Mouse (Mus musculus) left cerebral cortex, postnatal 4 days (tissue): ENCODE results near the gene Tmem132c. TPM values are rescaled to one million over a fixed set of nuclear protein-coding genes. Genes with fewer than 3 reads are reported as not detected.

Experiments used
- DNase-seq: peaks from one replicate; pipeline ENCODE4 v3.0.0-alpha.2; 2022
- intact Hi-C: fragments of 180-260 bp; cut with DNase I; formaldehyde crosslinking; loops from one replicate; pipeline ENCODE4 v1.15.1; 2025
- total RNA-seq, 2 experiments: library from RNA; stranded (reverse); gene quantifications; 2 replicates each; pipeline ENCODE4 v1.2.3; 2021

The Tmem132c gene
- total RNA-seq, 2 experiments from 2014 or later: 10.4 to 11.6 TPM

DNA sequence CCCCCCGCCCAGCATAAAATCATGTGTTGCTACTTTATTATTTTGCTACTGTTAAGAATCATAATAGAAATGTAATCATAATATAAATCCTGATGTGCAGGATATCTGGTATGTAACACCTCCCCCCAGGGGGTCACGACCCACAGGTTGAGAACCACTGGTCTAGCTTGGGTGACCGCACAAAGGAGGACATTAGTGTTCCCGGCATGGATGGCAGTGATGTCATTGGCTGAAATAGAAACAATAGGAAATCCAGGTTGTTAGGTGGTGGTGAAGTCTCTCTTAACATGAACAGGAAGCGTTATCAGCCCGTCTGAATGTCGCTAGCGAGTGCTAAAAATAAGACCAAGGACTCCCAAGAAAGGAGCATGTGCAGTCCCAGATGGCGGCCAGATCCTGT is 155.3 kb downstream of the Tmem132c start:
- intact Hi-C loops: no loop called here

DNA sequence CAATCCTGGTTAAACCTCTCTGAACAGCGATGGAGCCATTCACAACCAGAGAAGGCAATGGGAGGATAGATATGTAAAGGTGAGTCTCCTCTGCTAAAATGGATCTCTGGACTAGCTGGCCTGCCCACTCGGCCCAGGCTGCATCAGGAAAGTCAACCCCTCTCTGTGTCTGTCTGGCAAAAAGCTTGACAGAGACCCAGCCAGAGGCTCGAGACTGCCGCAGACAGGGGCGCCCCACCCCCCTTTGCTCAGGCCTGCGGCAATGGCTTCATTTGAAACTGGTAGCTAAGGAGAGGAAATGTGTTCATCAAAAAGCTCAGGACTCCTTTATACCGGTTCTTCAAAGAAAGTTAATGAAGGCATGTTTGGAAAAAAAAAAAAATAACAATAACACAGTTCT is 156.4 kb downstream of the Tmem132c start:
- intact Hi-C loops: no loop called here

More for the DNA sequence above, 155.3 kb downstream of the Tmem132c start:
- no peak for DNase-seq

DNA sequence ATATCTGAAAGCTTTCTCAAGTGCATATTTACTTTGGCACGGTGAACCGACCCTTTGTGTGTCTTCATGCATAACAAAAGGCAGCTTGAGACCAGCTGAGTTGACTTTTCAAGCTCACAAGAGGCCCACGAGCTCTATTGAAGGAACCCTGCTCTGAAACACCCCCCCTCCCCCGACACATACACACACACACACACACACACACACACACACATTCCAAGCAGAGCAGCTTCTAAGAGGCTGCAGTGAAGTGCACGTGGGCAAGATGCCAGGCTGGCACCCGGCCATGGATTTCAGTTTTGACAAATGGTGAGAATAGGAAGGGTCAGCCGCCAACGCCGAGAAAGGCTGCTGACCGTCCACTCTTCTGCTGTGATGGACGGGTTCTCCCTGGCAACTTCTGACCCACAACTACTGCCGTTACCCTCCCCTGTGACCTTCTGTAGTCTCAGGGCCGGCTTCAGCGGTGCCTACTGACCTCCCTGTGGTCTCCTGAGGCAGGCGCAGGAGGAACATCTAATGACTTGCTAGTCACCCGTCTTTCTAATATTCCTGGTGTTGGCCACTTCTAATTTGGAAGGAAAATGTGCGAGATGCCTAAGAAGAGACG is 163.9 kb downstream of the Tmem132c start:
- peak; percentile 97 for DNase-seq
- intact Hi-C loops: no loop called here

More for the DNA sequence above, 156.4 kb downstream of the Tmem132c start:
- DNase-seq: no peak

DNA sequence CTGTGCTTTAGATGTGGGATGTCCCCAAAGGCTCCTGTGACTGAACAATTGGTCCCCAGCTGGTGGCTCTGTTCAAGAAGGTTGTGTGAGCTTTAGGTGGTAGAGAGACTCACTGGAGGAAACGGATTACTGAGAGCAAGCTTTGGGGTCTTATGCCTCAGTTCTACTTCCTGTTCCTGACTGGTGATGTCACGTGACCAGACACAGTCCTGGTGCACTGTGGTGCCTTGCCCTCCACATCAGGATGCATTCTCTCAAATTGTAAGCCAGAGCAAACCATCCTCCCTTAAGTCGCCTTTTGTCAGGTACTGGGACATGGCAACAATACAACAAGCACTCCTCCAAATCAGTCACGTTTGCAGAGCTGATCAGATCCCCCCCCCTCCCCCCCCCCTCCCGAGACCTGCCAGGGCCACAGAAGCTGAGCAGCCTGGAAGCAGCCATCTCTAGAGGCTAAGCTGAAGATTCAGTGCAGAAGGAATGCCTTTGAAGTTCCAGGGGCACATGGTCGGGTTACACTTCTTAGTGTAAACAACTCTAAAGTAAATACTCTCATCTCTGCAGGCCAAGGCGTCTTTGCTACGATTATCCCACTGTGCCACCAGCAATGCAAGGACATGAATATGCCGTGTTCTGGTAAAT is 164.5 kb downstream of the Tmem132c start:
- intact Hi-C loops: no loop called here
- DNase-seq: no peak

DNA sequence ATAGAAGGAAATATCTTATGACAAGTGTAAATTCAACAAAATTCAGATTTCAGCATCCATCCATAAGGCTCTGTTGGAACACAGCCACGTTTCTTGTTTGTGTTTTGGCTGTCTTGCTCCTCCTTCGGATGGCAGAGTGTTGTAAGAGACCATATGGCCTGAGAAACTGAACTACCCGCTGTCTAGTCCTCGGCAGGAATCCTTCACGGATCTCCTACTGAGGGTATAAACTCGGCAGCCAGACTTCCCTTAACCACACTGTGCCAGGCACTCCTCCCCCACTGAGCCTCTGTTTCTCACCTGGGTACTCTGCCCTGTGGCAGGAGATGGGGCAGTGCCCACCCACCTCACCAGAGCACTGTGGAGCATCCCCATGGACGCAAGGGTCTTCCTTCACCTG is 174.9 kb downstream of the Tmem132c start:
- intact Hi-C loops: no loop called here
- no peak for DNase-seq

DNA sequence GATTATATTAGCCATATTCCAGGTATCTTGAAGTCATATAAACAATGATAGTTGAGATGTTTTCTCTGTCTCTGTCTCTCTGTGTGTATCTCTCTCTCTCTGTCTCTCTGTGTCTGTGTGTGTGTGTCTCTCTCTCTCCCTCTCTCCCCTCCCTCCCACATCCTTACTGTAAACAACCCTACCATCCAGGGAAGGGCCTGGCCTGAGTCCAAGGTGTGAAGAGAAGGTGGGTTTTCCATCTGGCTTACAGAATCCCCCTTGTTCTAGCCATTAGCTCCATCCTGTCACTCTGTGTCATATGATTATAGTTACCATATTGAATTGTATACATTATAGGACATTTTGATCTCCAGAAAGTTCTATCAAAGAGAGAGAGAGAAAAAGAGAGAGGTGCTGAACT is 182.3 kb downstream of the Tmem132c start:
- peak; percentile 44 for DNase-seq
- intact Hi-C loops: no loop called here

DNA sequence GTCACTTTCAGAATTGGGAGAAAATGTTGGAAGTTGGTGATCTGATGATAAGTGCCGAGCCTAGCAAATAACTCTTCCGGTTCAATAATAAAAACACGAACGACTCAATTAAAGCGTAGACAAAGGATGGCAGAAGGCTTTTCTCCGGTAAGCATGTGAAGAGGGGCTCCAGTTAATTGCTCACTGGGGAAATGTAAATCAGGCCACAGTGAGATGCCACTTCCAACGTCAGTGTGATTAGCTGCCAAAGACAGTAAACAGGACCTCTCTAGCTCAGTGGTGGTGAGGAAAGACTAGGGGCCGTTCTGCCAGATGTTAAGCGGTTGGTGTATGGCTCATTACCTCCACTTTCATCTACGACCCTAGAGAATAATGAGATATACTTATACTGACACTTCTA is 187.5 kb downstream of the Tmem132c start:
- intact Hi-C loops: no loop called here

DNA sequence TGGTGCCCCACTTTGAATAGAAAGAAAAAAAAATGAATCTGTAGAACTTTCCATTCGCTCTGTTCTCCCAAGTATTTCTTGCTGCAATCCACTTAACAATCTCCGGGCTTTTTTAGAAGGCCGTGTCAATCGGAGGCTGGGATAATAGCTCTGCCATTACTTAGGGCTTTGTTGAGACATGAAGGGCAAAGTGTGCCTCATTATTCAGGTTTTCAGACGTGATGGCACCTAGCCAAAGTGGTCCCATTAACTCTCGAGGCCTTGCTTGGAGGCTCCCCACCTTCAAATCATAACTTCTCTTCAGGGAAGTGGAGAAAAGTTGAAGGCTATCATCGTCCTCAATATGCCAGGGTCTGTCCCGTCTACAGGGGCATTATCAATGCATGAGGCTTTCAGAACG is 190.0 kb downstream of the Tmem132c start:
- DNase-seq: no peak
- intact Hi-C loops: no loop called here

More for the DNA sequence above, 187.5 kb downstream of the Tmem132c start:
- no peak for DNase-seq

DNA sequence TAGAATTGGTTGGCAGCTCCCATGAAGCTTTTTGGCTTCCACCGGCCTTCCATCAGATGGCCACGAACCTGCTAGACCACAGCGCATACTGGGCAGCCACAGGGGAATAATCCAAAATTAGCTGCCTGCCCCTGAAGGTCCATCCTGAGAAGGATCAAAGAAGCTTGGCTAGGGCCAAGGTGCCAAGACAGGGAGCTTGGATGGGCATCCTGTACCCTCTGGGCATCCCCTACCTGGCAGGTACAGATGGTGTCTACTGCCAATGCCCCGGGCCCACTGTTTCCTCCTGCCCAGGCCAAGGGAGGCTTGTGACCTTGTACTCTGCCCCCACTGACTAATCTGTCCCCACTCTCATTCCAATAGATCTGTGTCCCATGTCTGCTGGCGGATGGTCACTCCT is 195.2 kb downstream of the Tmem132c start:
- intact Hi-C loops: no loop called here

DNA sequence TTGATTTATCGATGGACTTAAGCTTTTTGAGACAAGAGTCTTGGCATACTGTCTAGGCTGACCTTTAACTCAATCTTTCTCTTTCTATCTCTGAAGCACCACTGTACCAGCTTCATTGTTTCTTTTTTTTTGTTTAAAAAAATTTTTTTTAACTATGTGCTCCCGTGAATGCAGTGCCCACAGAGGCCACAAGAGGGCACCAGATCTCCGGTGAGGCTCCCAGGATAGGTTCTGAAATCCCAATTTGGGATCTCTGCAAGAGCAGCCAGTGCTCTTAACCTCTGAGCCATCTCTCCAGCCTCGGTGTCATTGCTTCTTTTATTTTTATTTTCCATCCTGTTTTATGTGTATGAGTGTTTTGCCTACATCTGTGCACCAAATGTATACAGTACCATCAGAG is 197.0 kb downstream of the Tmem132c start:
- intact Hi-C loops: no loop called here
- DNase-seq: no peak

More for the DNA sequence above, 195.2 kb downstream of the Tmem132c start:
- DNase-seq: peak; percentile 43

DNA sequence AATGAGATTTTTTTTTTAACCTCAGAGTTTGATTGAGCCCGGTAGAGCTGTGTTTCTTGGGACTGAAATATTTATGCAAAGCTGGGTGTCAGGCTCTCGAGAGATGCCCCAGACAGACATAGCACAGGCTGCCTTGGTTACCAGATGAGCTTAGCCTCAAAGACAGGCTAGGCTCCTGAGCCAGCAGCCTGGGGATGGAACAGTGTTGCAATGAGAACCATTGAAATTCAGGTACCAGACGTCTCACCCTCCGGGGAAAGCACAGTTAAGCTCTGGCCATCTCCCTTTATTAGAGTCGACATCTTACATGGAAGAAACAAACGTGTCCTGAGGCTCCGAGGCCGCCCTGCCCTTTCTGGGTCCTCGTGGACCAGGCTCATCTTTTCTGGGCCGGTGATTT is 200.4 kb downstream of the Tmem132c start:
- DNase-seq: no peak
- intact Hi-C loops: no loop called here

DNA sequence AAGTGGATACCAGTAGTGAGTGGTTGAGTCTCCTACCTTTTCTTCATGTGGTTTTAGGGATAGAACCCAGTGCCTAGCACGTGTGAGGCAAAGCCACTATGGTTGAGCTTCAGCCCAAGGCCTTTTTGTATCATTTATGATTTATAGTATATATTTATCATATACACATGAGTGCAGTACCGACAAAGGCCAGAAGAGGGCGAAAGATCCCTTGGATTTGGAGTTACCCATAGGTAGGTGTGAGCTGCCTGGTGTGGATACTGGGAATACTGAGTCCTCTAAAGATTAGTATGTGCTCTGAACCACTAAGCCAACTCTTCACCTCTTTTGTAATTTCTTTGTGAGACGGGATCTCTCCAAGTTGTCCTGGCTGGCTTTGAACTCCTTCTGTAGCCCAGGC is 212.0 kb downstream of the Tmem132c start:
- intact Hi-C loops: no loop called here
- peak; percentile 53 for DNase-seq

DNA sequence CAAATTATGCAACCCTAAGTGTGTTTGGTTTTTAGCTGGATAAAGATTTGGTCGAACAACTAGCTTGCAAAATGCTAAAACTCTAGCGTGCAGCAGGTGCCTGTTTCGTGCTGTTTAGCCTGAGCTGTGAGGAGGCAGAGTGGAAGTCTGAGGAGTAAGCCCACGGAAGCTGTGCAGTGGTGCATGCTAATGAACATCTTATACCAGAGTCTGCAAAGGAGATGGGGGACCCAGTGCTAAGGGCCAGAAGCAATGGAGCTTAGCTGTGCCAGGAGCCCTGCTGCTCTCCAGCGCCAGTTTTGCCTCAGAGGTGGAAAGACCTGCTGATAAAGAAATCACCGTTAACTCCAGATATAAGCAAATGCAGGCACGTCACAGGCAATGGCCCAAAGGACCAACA is 212.5 kb downstream of the Tmem132c start:
- intact Hi-C loops: no loop called here
- DNase-seq: no peak

DNA sequence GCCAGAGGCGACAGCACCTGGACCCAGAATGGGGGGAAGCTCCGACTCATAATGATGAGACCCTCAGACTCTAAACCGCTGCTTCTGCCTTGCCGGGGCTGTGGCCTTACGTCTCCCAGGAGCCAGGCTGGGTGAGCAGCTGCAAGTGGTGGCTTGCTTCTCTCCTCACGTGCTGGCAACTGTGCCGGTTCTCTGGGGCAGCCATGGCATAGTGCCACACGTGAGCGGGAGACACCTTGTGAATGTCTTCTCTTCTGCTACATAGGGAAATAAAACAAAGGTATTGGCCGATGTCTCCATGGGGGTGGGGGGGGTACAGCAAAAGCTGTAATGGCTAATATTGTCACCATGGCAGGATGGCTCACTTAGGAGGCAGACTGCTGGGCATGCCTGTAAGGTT is 214.5 kb downstream of the Tmem132c start:
- DNase-seq: peak; percentile 14
- intact Hi-C loops: no loop called here

DNA sequence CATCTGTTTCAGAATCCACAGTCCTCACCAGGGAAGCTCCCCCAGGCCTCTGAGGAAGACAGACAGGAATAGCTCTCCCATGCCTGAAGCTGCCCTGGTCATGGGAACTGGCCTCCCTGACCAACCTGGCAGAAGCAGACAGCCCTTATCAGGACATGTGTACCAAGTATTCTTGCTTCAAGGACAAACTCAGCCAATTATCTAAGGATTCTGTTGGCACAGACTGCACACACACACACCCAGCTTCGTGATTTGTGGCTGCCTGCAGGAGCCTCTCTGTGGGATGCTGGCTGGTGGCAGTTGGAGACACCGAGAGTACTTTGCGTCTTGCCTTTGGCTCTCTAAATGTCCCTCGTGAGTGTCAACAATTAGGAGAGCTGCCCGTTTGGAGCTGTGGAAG is 226.5 kb downstream of the Tmem132c start:
- intact Hi-C loops: no loop called here
- no peak for DNase-seq

DNA sequence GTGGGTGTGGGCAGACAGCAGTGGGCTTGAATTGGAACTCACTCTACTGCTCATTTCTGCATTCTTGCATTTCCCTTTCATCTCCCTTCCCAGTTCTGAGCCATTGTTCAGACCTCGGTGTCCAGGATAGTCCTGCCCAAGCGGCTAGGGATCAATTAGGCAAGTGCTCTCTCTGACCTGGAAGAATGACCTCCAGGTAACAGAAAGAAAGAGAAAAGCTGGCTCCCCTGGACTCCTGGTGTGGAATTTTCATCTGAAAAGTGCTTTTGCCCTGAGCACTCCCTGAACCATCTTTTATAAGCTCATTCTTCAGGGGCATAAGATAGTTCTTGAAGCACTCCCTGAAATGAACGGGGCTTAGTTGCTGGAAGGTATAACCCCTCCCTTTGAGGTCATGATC is 228.7 kb downstream of the Tmem132c start:
- intact Hi-C loops: no loop called here
- DNase-seq: no peak

DNA sequence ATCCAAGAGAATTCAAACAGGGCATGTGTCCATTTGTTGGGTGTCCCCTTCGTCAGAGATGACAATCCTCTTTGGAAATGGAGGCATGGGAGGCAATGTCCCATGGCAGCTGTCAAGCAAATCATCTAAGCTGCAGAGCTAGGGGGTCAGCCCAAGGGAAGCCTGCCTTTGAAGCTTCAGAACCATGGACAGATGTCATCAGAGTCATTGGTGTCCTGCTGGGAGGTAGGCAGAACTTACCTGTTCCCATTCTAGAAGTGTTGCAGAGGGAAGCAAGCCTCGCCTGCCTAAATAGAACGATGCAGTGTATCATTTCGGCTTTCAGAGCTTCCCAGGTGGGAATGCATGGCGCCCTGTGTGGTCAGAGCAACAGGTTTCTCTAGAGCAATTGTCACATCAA is 230.3 kb downstream of the Tmem132c start:
- intact Hi-C loops: no loop called here
- no peak for DNase-seq

DNA sequence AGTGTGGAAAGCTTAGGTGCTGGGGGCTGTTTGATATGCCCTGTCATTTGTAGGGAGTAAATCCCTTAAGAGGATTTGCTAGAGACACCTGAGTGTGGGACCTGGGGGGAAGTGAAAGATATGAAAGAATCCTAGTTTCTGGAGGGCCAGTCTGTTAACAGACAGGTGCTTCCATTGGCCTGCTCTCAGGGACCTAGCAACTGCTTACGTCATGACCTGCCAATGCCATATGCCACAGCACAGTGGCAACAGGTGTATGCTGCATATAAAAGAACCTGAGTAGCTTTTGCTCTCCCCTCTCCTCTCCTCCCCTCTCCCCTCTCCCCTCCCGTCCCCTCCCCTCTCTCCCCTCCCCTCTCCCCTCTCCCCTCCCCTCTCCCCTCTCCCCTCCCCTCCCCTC is 232.1 kb downstream of the Tmem132c start:
- peak; percentile 11 for DNase-seq
- intact Hi-C loops: no loop called here

DNA sequence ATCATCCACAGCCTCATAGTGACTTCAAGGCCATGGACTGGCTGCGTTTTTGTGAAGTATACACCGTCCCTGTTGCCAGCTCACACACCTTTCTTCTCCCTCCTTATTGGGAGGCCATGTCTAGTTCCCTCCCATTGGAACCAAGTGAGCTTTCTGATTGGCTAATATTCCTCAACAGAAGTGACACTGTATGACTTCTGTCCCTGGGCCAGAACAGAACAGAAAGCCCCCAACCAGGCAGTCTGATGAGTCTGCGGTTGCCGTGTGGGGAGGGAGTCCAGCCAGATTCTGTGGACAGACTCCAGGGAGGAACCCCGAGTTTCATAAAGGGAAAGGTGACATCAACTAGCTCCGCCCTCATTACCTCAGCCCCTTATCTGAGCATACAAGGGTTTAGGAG is 233.2 kb downstream of the Tmem132c start:
- intact Hi-C loops: no loop called here

DNA sequence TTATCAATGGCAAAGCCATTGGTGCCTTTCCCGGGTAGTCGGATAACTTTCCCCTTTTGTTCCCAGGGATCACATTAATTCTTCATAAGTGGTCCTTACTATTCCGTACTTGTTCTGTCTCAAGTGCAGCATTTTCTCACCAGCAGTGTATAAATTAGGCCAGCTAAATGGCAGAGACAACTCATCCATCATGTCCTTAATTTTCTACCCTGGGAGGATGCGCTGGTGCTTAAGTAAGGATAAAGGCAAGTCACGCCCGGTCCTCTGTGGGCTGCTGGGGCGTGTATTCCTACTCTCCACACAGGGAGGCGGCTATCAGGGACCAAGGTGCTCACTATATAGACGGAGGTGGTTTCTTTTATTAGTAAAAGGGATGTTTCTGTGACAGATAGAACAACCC is 236.2 kb downstream of the Tmem132c start:
- intact Hi-C loops: no loop called here
- DNase-seq: no peak

More for the DNA sequence above, 233.2 kb downstream of the Tmem132c start:
- peak; percentile 7 for DNase-seq

DNA sequence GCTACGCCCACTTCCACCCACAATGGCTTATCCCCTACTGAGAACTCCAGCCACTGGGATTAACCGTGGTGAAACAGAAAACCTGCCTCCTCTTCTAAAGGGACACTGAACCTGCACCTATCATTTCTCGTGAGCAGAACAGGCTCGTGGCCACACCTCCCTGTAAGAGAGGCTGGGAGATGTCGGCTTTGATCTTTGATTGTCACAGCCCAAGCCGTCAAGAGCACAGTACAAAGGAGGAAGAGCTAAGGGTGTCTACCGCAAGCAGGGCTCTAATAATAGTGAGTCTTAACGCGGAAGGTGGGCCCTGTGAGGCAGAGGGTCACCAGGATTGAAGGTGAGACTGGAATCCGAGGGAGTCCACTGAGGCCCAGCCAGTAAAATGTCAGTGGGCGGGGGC is 236.7 kb downstream of the Tmem132c start:
- no peak for DNase-seq
- intact Hi-C loops: no loop called here

DNA sequence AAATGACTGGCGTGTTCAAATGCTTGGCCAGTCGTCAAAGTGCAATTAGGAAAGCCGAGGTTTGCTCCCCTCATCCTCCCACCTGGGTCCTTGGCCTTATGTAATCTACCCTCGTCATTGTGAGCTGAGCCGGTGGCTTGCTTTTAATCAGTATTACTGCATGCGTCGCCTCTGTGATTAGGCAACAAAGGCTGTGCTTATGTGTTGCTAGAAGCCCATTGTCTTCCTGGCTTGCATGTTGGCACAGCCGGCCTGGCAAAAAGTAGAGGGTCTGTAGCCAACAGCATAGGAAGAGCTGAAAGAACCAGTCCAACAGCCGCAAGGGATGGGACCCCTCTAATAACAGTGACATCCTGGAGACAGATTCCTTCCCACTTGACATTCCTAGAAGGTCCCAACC is 239.3 kb downstream of the Tmem132c start:
- intact Hi-C loops: loop anchor here (10.0 kb wide), 1 partner anchor 236 kb away; the partner anchor contains the start of gene Tmem132c
- DNase-seq: peak; percentile 38

DNA sequence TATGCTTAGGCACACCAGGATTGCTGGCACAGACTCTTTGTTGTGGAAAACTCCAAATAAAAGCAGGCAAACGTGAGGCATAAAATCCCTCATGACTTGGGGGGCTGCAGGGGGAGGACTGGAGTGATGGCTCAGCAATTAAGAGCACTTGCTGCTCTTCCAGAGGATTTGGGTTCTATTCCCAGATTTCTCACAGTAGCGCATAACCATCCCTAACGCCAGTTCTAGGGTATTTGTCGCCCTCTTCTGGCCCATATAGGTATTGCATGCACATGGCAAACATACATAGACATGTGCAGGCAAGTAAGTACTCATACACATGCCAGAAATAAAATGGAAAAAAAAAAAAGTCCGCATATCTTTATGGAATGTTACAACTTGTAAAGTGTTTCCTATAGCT is 239.8 kb downstream of the Tmem132c start:
- intact Hi-C loops: loop anchor here (10.0 kb wide), 1 partner anchor 237 kb away; the partner anchor contains the start of gene Tmem132c

More for the DNA sequence above, 239.8 kb downstream of the Tmem132c start:
- peak; percentile 71 for DNase-seq
